Mouse (Mus musculus) C2C12 (cell line): Measurements from ENCODE around the gene Themis.

ENCODE experiments used
- CEBPB ChIP-seq: IDR thresholded peaks from one replicate; pipeline ENCODE4 v1.6.1; 2011; ENCODE audit warnings: low read depth, mild to moderate bottlenecking, control low read depth, moderate library complexity
- CTCF ChIP-seq: IDR thresholded peaks from one replicate; pipeline ENCODE4 v1.5.1; 2011; ENCODE audit not compliant: control insufficient read depth, insufficient read depth, insufficient read length
- FOSL1 ChIP-seq: IDR thresholded peaks from one replicate; pipeline ENCODE4 v1.8.0; 2011; ENCODE audit warnings: mild to moderate bottlenecking, low read length; ENCODE audit not compliant: poor library complexity, insufficient read depth, severe bottlenecking
- MAX ChIP-seq: IDR thresholded peaks from one replicate; pipeline ENCODE4 v1.6.1; 2011; ENCODE audit warnings: mild to moderate bottlenecking, control low read depth
- MYOD1 ChIP-seq: IDR thresholded peaks from one replicate; pipeline ENCODE4 v1.6.1; 2011; ENCODE audit warnings: low read depth; ENCODE audit not compliant: control insufficient read depth, insufficient read length
- MYOG ChIP-seq: IDR thresholded peaks from one replicate; pipeline ENCODE4 v1.6.1; 2011; ENCODE audit not compliant: control insufficient read depth, insufficient read length; ENCODE audit errors: extremely low read depth
- USF1 ChIP-seq: IDR thresholded peaks from one replicate; pipeline ENCODE4 v1.6.1; 2011; ENCODE audit warnings: low read depth, mild to moderate bottlenecking, control low read depth, moderate library complexity

GRCm38 (mm10) chr10:28874605-28875004 lies 206.4 kb downstream of the Themis start:
- TF ChIP-seq CTCF (no peak), MYOD1 (no peak), MAX (no peak), USF1 (no peak), CEBPB (no peak), MYOG (no peak), FOSL1 (no peak)
